Mouse (Mus musculus) thymus, adult 2 months (tissue): ENCODE results near the gene Prpsap1.

Experiments
- CTCF ChIP-seq: fragments of 200-500 bp; IDR thresholded peaks from 2 replicates; pipeline ENCODE4 v1.5.1; 2012; ENCODE audit warnings: mild to moderate bottlenecking, control low read depth, low read length, moderate library complexity, borderline replicate concordance; ENCODE audit not compliant: control insufficient read depth, poor library complexity, insufficient read depth; ENCODE audit errors: extremely low read depth
- POLR2A ChIP-seq: fragments of 200-500 bp; IDR thresholded peaks from 2 replicates; pipeline ENCODE4 v1.6.1; 2012; ENCODE audit warnings: mild to moderate bottlenecking, low read length, control low read depth, moderate library complexity; ENCODE audit not compliant: control insufficient read depth, poor library complexity, insufficient read depth; ENCODE audit errors: extremely low read depth

GRCm38 (mm10) chr11:116453889-116454288, 40.1 kb downstream of the Prpsap1 start:
- TF ChIP-seq CTCF (no peak), POLR2A (no peak)
